Mouse (Mus musculus): ENCODE data around the gene Ssx9.
"Not testable (repeated sequence)": the region's sequence is repeated elsewhere in the genome, so short reads cannot be mapped to it uniquely, and the experiment has no call there.

The Ssx9 gene

GRCm38 (mm10) chrX:8748132-8748531, at the start of gene Ssx9:
Gene Ssx9, plus strand, starts transcription at chrX:8748432.
- in situ Hi-C loops (cut with MseI, MboI), result not testable (repeated sequence)

- in situ Hi-C loops (cut with MseI, MboI), result loop anchor here in 1 of 2 experiments (10.0 kb wide), 1 partner anchor 128 kb away; no protein-coding TSS in a partner anchor
Observed at GRCm38 (mm10) chrX:8732907-8733306, 15.3 kb upstream of the Ssx9 start.

GRCm38 (mm10) chrX:8803391-8803790, 55.2 kb downstream of the Ssx9 start, which contains the start of gene Ssxb5:
Gene Ssxb5, plus strand, starts transcription at chrX:8803691.
- in situ Hi-C loops (cut with MseI, MboI), result not testable (repeated sequence)
